Mouse (Mus musculus) ES-E14 (cell line): ENCODE data around the gene Phgr1. TPM values are rescaled to one million over a fixed set of nuclear protein-coding genes. Genes with fewer than 3 reads are reported as not detected.

Source experiments
- DNase-seq: peaks from one replicate; pipeline ENCODE4 v3.0.0-alpha.2; 2013; ENCODE audit warnings: low read depth, low spot score
- H3K27ac ChIP-seq: 2 replicates; pipeline ENCODE4 v1.5.1; 2012; ENCODE audit warnings: low read depth, mild to moderate bottlenecking, low read length, moderate library complexity, mixed read lengths; ENCODE audit not compliant: poor library complexity, insufficient read depth, severe bottlenecking
- H3K36me3 ChIP-seq: 2 replicates; pipeline ENCODE4 v1.6.1; 2012; ENCODE audit warnings: mild to moderate bottlenecking, low read length, moderate library complexity, mixed read lengths; ENCODE audit not compliant: control insufficient read depth, poor library complexity, insufficient read depth, severe bottlenecking
- H3K4me1 ChIP-seq, 2 experiments: fragments of 150-350 bp in 1 of 2; sonication (generic) in 1 of 2; 2 replicates each; pipeline ENCODE4 v1.6.1; 2012; ENCODE audit warnings: low read length in 2 of 2, mild to moderate bottlenecking in 1 of 2, mixed read lengths in 1 of 2; ENCODE audit not compliant: control insufficient read depth in 2 of 2, insufficient read depth in 2 of 2, poor library complexity in 1 of 2
- H3K4me3 ChIP-seq, 2 experiments: fragments of 150-350 bp in 1 of 2; sonication (generic) in 1 of 2; 2 replicates each; pipeline ENCODE4 v1.5.1; 2012; ENCODE audit warnings: low read length in 2 of 2, low read depth in 1 of 2, mild to moderate bottlenecking in 1 of 2, mixed read lengths in 1 of 2; ENCODE audit not compliant: insufficient read depth in 1 of 2, poor library complexity in 1 of 2, severe bottlenecking in 1 of 2
- H3K9ac ChIP-seq: 2 replicates; pipeline ENCODE4 v1.6.1; 2012; ENCODE audit warnings: low read depth, mild to moderate bottlenecking, low read length, mixed read lengths; ENCODE audit not compliant: poor library complexity, insufficient read depth, severe bottlenecking
- H3K9me3 ChIP-seq: fragments of 150-350 bp; sonication (generic); 2 replicates; pipeline ENCODE4 v1.6.1; 2012; ENCODE audit warnings: low read depth, mild to moderate bottlenecking, low read length; ENCODE audit not compliant: control insufficient read depth, insufficient read depth
- CHD2 ChIP-seq: IDR thresholded peaks from 2 replicates; pipeline ENCODE4 v1.6.1; 2014; ENCODE audit warnings: mild to moderate bottlenecking, low read depth, low read length, inconsistent platforms
- HCFC1 ChIP-seq: IDR thresholded peaks from 2 replicates; pipeline ENCODE4 v1.6.1; 2012; ENCODE audit warnings: low read length, inconsistent platforms, borderline replicate concordance; ENCODE audit not compliant: insufficient read depth
- MAFK ChIP-seq: IDR thresholded peaks from 2 replicates; pipeline ENCODE4 v1.6.1; 2014; ENCODE audit warnings: mild to moderate bottlenecking, low read depth, low read length, inconsistent platforms; ENCODE audit not compliant: insufficient read depth
- ZC3H11A ChIP-seq: IDR thresholded peaks from 2 replicates; pipeline ENCODE4 v1.6.1; 2012; ENCODE audit warnings: low read depth, mild to moderate bottlenecking, inconsistent platforms, low read length, borderline replicate concordance
- ZNF384 ChIP-seq: IDR thresholded peaks from 2 replicates; pipeline ENCODE4 v1.6.1; 2012; ENCODE audit warnings: low read depth, low read length, inconsistent platforms
- in situ Hi-C, 2 experiments: fragments of 600-800 bp; cut with MboI; formaldehyde crosslinking; loops; one replicate each; pipeline ENCODE4 v1.15.1; 2025; ENCODE audit warnings: low sequenced_read_pairs in 2 of 2, inconsistent platforms in 1 of 2; ENCODE audit not compliant: unreplicated experiment in 2 of 2
- total RNA-seq: library from RNA; depleted of rRNA; stranded (reverse); fragments of 300-350 nt; gene quantifications from 2 replicates; pipeline ENCODE4 v1.2.3, GENCODE M21; 2012

The Phgr1 gene
- total RNA-seq, 1 experiment: not detected

DNA sequence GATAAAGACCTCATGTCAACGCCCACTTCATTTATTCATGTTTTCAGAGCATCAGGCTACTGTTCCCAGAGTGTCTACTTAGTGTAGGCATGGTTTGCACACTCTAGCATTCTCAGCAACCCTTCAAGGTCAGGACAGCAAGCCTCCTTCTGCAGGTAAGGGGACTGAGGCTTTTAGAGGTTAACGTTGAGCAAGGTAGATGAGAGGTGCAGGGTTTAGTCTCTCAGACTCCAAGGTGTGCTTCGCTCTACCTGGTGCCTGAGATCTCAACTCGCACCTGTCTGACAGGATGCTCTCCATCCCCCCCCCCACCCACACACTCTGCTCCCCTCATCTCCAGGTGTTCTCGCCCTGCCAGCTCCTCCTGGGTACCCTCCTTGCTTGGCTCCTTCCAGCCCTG, 18.4 kb upstream of the Phgr1 start:
- H3K4me3 ChIP-seq: no peak overlapping the region
- TF ChIP-seq ZNF384: no peak
- no peak for TF ChIP-seq MAFK
- TF ChIP-seq HCFC1: no peak
- TF ChIP-seq ZC3H11A: no peak
- no peak for TF ChIP-seq CHD2

DNA sequence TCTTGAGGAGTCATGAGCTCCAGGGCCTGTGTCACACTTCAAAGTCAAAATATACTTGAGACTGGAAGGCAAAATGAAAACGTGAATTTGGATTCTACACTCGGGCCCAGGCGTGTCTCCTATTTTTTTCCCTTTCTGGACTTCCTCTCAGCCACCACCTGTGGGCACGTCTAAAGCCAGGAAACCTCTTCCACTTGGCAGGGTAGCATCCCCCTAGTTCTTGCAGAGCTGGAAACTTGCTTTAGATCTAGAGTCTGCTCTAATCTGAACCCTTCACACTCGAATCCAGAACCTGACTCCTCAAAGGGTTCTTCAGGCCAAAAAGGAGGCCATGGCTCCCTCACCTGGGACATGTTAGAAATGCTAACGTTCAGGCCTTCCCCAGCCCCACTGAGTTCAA, 17.2 kb upstream of the Phgr1 start:
- in situ Hi-C loops: no loop called here
- no peaks in the 10 kb centered on the region for H3K9me3 ChIP-seq
- no peaks in the 10 kb centered on the region; a peak in 1 of 4 replicates for H3K4me1 ChIP-seq
- DNase-seq: no peak
- no peaks in the 10 kb centered on the region for H3K36me3 ChIP-seq
- H3K4me3 ChIP-seq: no peak overlapping the region
- no peak for TF ChIP-seq HCFC1
- no peak for TF ChIP-seq ZNF384
- no peak for TF ChIP-seq CHD2
- no peak for TF ChIP-seq MAFK
- TF ChIP-seq ZC3H11A: no peak
- H3K9ac ChIP-seq: no peak overlapping the region
- no peak overlapping the region for H3K27ac ChIP-seq

More for the DNA sequence above, 18.4 kb upstream of the Phgr1 start:
- Histone ChIP-seq H3K9ac (no peak overlapping the region), H3K36me3 (no peaks in the 10 kb centered on the region), H3K9me3 (no peaks in the 10 kb centered on the region), H3K4me1 (no peaks in the 10 kb centered on the region; a peak in 1 of 4 replicates), H3K27ac (no peak overlapping the region)
- DNase-seq: no peak
- in situ Hi-C loops: no loop called here

DNA sequence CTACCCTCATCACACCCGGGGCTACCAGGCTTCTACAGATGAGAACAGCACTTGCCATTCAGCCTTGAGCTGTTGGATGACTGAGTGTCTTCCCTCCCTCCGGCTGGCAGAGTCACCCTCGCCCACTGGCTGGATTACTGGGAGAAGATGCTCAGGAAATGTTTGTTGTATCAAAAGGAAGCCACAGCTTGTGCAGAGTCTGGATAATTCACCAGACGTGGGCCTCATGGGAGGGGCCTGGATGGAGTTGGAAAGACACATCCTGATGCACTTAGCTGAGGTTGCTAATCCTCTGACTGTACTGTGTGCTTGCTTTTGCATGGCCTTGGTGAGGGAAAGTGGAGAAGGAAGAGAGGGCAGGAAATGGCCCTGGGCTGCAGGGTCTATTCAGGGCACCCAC, 16.5 kb upstream of the Phgr1 start:
- in situ Hi-C loops: no loop called here
- Histone ChIP-seq H3K4me1 (no peaks in the 10 kb centered on the region; a peak in 1 of 4 replicates), H3K9me3 (no peaks in the 10 kb centered on the region), H3K36me3 (no peaks in the 10 kb centered on the region), H3K9ac (no peak overlapping the region), H3K27ac (no peak overlapping the region), H3K4me3 (no peak overlapping the region)
- DNase-seq: no peak
- TF ChIP-seq ZC3H11A (no peak), ZNF384 (no peak), HCFC1 (no peak), MAFK (no peak), CHD2 (no peak)

DNA sequence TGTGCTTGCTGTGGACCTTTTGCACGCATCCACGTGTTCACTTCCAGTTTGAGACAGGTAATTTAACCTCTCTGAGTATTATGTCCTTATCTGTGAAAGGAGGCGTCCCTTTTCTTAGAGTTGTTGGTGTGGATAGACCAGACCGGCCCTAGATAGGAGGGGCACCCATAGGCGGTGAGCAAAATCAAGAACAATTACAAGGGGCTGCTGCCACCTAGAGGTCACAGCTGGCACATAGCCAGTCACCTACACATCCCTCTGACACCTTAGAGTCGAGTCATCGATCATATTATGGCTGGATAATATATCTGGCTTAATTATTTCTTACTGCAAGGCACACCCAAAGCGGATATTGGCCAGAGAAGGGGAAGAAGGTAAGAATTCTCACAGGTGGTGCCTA, 12.7 kb upstream of the Phgr1 start:
- TF ChIP-seq HCFC1: no peak
- no peak for TF ChIP-seq ZNF384
- H3K27ac ChIP-seq: no peak overlapping the region
- no peak overlapping the region for H3K4me3 ChIP-seq
- no peaks in the 10 kb centered on the region for H3K9me3 ChIP-seq
- no peak overlapping the region for H3K9ac ChIP-seq
- H3K36me3 ChIP-seq: no peaks in the 10 kb centered on the region
- in situ Hi-C loops: no loop called here
- DNase-seq: no peak
- peaks cover 4 to 17% of the 10 kb centered on the region in 2 experiments for H3K4me1 ChIP-seq

DNA sequence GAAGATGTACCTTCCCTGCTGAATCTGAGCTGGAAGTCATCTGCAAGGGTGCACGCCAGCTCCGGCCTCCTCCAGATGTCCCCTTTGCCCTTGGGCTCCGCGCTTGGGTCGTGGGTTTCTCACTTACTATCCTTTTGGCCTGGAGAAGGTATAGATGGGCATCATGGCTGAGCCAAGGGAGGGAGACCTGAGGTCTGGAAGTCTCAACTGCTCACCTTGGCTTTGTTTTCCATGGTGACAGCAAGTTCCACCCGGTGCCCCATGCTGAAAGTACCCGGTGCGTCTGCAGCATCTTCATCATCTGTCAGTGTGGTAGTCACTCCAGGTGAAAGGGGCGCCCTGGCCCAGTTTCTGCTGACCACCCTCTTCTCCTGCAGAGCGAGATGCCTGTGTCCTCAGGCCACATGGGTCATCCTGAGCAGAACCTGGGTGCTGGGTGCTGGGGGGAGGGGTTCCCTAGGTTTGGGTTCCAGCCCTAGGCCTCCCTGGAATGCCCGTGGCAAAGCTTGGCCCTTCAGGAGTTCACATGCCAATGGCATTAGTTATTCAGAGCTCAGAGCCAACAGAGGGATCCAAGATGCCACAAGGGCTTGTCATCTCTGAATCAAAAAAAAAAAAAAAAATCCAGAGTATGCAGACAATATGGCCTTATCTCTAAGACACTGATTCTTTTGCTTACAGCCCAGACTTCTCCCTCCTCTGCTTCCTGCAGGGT, 12.1 kb upstream of the Phgr1 start:
- Histone ChIP-seq H3K27ac (no peak overlapping the region), H3K9ac (no peak overlapping the region), H3K4me3 (no peak overlapping the region), H3K4me1 (peaks cover 4 to 17% of the 10 kb centered on the region in 2 experiments), H3K9me3 (no peaks in the 10 kb centered on the region), H3K36me3 (no peaks in the 10 kb centered on the region)
- TF ChIP-seq CHD2 (no peak), ZNF384 (no peak), ZC3H11A (no peak), HCFC1 (no peak), MAFK (no peak)
- in situ Hi-C loops: no loop called here
- DNase-seq: no peak
